Mouse (Mus musculus): ENCODE results near the gene Neurl1b. TPM values are rescaled to one million over a fixed set of nuclear protein-coding genes. Genes with fewer than 3 reads are reported as not detected.
A peak's percentile ranks its signal among the peaks of the same experiment; 100 is the strongest.

The Neurl1b gene
- polyA plus RNA-seq, 1 experiment from 2014 or later: 0.90 TPM

DNA sequence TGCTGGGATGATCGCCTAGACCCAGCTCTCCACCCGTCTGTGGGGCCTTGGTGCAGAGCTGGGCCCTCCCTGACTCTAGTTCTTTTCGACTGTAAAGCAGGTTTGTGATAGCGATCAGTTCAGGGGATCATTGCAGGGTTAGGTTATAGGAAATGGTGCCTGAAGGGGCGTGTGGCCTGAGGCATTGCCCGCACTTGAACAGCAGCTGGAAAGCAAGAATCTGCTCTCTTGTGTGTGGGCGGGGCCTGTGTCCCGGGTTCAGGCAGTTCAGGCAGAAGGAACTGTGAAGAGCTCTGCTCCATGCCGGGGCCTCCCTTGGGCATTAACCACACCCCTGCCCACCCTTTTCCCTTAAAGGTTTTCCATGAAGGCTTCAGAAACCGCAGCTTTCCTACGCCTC lies 18.7 kb downstream of the Neurl1b start:
- peaks cover 41% of the 10 kb centered on the region for H3K27me3 ChIP-seq
- ATAC-seq (ENCODE audit: insufficient number of reproducible peaks, low FRiP score, low TSS enrichment, low read depth): no peak

DNA sequence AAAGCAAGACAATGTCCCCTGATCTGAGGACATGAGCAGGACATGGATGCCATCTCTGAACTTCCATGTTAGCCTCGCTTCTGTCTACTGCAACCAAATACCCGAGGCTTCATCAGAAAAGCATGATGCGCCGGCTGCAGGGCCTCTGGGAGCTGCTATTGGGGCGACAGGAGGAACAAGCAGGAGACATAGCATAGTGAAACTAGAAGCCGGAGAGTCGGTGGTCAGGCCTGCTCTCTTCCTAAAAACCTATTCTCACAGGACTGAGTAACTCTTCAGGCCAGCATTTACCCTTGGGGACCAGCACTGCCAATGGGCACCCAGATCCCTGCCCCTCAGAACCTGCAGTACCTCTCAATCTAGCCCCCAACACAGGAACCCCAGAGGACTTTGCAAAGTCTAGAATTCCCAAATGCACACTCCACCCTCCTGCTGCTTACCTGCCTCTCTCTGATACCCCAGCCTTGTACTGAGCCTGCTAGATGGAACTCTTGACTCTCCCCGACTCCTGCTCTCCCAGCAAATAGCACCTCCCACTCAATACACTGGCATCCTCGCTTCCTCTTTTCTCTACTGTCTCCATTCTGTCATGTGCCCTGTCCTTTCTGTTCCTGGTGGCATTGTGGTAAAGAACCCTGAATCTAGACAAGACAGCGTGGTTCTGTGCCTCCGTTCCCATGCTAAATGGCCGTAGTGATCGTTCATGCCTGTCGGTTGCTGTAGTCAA lies 22.6 kb downstream of the Neurl1b start:
- Histone ChIP-seq H3K27ac (no peak overlapping the region), H3K4me1 (peaks cover 6% of the 10 kb centered on the region), H3K9ac (no peak overlapping the region), H3K4me2 (no peak overlapping the region), H3K36me3 (peaks cover 14% of the 10 kb centered on the region), H3K4me3 (no peak overlapping the region), H3K9me3 (no peaks in the 10 kb centered on the region), H3K27me3 (peaks cover 59% of the 10 kb centered on the region)
- 89% methylated on average over 14 of the region's 14 CpGs for WGBS
- no peak for ATAC-seq (ENCODE audit: insufficient number of reproducible peaks, low FRiP score, low TSS enrichment, low read depth)

More for the DNA sequence above, 18.7 kb downstream of the Neurl1b start:
- Histone ChIP-seq H3K9ac (no peak overlapping the region), H3K4me3 (no peak overlapping the region), H3K27ac (no peak overlapping the region), H3K4me1 (no peaks in the 10 kb centered on the region), H3K36me3 (0 out of 2 replicates have a peak, but pooled peaks cover 8% of the 10 kb centered on the region), H3K9me3 (no peaks in the 10 kb centered on the region), H3K4me2 (no peak overlapping the region)
- 50% methylated on average over 11 of the region's 11 CpGs for WGBS

DNA sequence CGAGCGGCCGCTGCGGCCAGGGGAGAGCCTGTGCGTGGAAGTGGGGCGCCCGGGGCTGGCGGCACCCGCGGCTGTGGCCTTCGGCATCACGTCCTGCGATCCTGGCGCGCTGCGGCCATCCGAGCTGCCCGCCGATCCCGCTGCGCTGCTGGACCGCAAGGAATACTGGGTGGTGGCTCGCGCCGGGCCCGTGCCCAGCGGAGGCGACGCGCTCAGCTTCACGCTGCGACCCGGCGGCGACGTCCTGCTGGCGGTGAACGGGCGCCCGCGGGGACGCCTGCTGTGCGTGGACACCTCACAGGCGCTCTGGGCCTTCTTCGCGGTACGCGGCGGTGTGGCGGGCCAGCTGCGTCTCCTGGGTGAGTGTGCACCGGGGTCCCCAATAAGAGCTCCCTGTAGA lies 24.4 kb downstream of the Neurl1b start:
- Histone ChIP-seq H3K4me1 (peaks cover 6% of the 10 kb centered on the region), H3K27me3 (peaks cover 59% of the 10 kb centered on the region), H3K4me2 (peak overlapping the region; percentile 70), H3K36me3 (peaks cover 13% of the 10 kb centered on the region), H3K9me3 (no peaks in the 10 kb centered on the region), H3K27ac (no peak overlapping the region), H3K4me3 (peak overlapping the region; percentile 39), H3K9ac (0 out of 2 replicates have a peak overlapping the region, but pooled peaks have one; percentile 14)
- ATAC-seq (ENCODE audit: insufficient number of reproducible peaks, low FRiP score, low TSS enrichment, low read depth): no peak
- WGBS: 12% methylated on average over 52 of the region's 52 CpGs

DNA sequence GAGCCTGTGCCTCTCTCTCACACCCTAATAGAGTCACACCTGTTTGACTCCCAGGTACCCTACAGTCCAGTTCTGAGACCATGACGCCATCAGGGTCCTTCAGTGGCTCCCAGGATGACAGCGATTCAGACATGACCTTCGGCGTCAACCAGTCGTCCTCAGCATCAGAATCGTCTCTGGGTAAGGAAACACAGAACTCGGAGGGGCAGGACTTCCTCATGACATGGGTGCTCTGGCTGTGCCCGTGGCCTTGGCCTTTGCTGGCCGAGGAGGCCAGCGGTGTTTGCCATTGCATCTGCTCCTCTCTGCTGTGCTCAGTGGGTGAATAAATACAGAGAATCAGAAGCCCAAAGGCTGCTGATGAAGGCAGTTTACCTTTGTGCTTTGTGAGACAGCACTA lies 26.4 kb downstream of the Neurl1b start:
- Histone ChIP-seq H3K27me3 (peaks cover 53% of the 10 kb centered on the region), H3K36me3 (peaks cover 10% of the 10 kb centered on the region), H3K9me3 (no peaks in the 10 kb centered on the region), H3K4me1 (peaks cover 6% of the 10 kb centered on the region), H3K9ac (no peak overlapping the region), H3K27ac (no peak overlapping the region), H3K4me3 (no peak overlapping the region), H3K4me2 (no peak overlapping the region)
- WGBS: 90% methylated on average over 10 of the region's 10 CpGs
- ATAC-seq (ENCODE audit: insufficient number of reproducible peaks, low FRiP score, low TSS enrichment, low read depth): no peak

DNA sequence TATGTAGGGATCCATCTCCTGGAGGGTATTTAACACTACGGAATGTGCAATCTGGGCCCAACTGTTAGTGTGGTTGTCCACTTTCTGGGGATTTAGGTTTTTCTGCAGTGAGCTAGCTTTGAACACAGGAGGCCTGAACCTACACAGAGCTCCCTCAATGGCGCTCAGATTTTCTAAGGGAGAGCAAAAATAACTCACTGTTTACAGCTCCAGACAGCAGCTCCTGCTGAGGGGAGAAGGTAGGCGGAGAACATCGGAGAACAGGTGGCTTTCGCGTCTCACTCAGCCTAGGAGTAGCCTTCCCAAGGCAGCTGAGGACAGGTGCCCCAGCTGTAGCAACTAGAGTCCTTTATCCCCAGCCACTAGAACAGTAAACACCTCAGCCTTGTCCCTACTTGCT lies 27.6 kb downstream of the Neurl1b start:
- H3K4me2 ChIP-seq: no peak overlapping the region
- peaks cover 6% of the 10 kb centered on the region for H3K4me1 ChIP-seq
- no peaks in the 10 kb centered on the region for H3K9me3 ChIP-seq
- no peak overlapping the region for H3K9ac ChIP-seq
- 82% methylated on average over 6 of the region's 6 CpGs for WGBS
- H3K4me3 ChIP-seq: no peak overlapping the region
- no peak for ATAC-seq (ENCODE audit: insufficient number of reproducible peaks, low FRiP score, low TSS enrichment, low read depth)
- H3K36me3 ChIP-seq: peaks cover 10% of the 10 kb centered on the region
- H3K27ac ChIP-seq: no peak overlapping the region
- peaks cover 43% of the 10 kb centered on the region for H3K27me3 ChIP-seq

DNA sequence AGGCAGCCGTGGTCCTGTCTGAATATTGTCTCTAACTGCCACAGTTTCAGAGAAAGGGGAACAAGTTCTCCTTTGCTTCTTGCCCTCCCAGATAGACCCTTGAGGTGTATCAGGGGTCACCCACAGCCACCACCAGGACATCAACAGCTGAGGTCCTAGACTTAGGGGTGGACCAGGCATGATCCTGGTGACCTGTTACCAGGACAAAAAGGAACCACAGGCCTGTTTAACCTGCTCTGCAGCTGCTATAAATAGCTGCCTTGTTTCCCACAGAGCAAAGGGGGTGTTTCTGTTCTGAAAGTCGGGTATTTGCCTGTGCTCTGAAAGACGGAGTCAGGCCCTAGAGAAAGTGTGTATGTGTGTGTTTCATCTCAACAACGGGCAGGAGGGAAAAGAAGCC lies 29.2 kb downstream of the Neurl1b start:
- no peak for ATAC-seq (ENCODE audit: insufficient number of reproducible peaks, low FRiP score, low TSS enrichment, low read depth)

DNA sequence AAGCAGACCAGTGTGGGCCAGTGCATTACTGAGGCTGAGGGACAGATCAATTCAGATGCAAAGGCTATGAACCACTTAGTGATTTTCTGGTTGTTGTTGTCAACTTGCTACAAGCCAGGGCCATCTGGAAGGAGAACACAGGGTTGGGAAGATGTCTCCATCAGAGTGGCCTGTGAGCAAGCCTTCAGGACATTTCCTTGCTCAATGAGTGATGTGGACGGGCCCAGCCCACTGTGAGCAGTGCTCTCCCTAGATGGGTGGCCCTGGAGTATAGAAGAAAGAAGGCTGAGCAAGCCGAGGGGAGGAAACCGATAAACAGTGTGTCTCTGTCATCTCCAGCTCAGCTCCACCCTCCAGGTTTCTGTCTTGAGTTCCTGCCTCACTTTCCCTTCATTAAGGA lies 34.8 kb downstream of the Neurl1b start:
- Histone ChIP-seq H3K27ac (no peak overlapping the region), H3K4me2 (no peak overlapping the region), H3K4me1 (peaks cover 9% of the 10 kb centered on the region), H3K27me3 (no peaks in the 10 kb centered on the region), H3K9ac (no peak overlapping the region), H3K36me3 (no peaks in the 10 kb centered on the region), H3K4me3 (no peak overlapping the region), H3K9me3 (no peaks in the 10 kb centered on the region)
- no peak for ATAC-seq (ENCODE audit: insufficient number of reproducible peaks, low FRiP score, low TSS enrichment, low read depth)
- WGBS: 57% methylated on average over 3 of the region's 3 CpGs

More for the DNA sequence above, 29.2 kb downstream of the Neurl1b start:
- no peaks in the 10 kb centered on the region for H3K9me3 ChIP-seq
- H3K9ac ChIP-seq: no peak overlapping the region
- peaks cover 10% of the 10 kb centered on the region for H3K36me3 ChIP-seq
- H3K4me2 ChIP-seq: no peak overlapping the region
- no peak overlapping the region for H3K4me3 ChIP-seq
- H3K4me1 ChIP-seq: peaks cover 3% of the 10 kb centered on the region
- no peak overlapping the region for H3K27ac ChIP-seq
- H3K27me3 ChIP-seq: peaks cover 26% of the 10 kb centered on the region
- 54% methylated on average over 4 of the region's 4 CpGs for WGBS

DNA sequence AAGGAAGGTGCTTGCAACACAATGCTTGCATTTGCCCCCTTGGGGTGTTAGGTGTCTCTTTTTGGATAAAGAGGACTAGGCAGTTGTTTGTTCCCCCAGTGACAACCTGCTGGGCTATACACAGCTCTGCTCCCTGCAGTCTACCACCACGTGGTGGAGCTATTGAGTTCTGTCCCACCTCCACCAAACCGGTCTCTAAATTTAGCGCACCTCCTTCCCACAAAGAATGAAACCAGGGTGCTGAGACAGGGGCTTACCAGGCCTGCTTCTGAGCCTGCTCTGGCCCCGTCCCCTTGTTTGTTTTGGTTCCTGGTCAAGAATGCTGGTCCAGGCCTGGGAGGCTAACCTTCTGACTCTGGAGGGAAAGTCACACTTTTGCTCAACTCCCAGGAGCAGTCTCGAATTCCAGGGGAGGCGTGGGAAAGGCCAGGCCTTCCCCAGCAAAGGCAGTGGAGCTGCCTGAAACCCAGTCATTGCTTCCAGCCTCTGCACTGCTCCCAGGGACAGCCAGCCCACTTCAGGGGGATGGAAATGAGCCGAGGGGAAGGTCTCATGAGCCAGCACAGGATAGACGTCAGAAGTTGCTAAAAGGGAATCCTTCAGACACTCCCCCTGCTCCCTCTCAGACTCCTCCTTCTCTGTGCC lies 37.1 kb downstream of the Neurl1b start:
- peaks cover 9% of the 10 kb centered on the region for H3K4me1 ChIP-seq
- 0 out of 2 replicates have a peak, but pooled peaks have one; percentile 50 for ATAC-seq (ENCODE audit: insufficient number of reproducible peaks, low FRiP score, low TSS enrichment, low read depth)
- H3K36me3 ChIP-seq: no peaks in the 10 kb centered on the region
- no peak overlapping the region for H3K4me3 ChIP-seq
- H3K9ac ChIP-seq: no peak overlapping the region
- WGBS: 24% methylated on average over 8 of the region's 8 CpGs
- no peaks in the 10 kb centered on the region for H3K27me3 ChIP-seq
- peak overlapping the region; percentile 58 for H3K27ac ChIP-seq
- H3K4me2 ChIP-seq: no peak overlapping the region
- H3K9me3 ChIP-seq: no peaks in the 10 kb centered on the region

DNA sequence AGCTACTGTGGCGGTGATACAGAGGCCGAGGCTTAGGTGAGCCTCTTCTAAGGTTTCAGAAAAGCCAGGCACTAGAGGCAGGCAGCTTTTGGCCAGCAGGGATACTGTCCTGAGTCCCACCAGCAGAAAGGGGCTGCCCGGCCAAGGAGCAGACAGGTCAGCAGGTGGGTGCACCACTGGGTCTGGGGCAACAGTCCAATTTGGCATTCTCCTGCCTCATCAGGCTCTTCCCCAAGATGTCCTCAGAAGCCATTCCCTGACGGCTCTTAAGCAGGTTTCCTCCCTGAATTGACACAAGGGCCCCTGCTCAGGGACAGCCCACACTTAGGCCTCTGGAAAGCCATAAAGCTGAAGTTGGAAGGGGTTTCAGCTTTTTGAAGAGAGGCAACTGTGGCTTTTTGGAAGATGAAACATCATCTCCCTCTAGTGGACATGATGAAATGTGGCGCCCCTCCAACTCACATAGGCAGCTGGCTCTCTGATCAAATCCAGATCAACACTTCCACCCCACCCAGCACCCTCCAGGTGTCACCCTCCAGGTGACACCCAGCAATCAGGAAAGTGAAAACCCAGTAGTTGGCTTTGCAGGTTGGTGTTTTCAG lies 37.8 kb downstream of the Neurl1b start:
- ATAC-seq (ENCODE audit: insufficient number of reproducible peaks, low FRiP score, low TSS enrichment, low read depth): no peak
- 52% methylated on average over 5 of the region's 5 CpGs for WGBS
- Histone ChIP-seq H3K4me2 (no peak overlapping the region), H3K4me3 (no peak overlapping the region), H3K9me3 (no peaks in the 10 kb centered on the region), H3K36me3 (no peaks in the 10 kb centered on the region), H3K27me3 (no peaks in the 10 kb centered on the region), H3K9ac (no peak overlapping the region), H3K4me1 (peaks cover 9% of the 10 kb centered on the region), H3K27ac (peak overlapping the region; percentile 58; the same call in 1 of the 2 replicates)

DNA sequence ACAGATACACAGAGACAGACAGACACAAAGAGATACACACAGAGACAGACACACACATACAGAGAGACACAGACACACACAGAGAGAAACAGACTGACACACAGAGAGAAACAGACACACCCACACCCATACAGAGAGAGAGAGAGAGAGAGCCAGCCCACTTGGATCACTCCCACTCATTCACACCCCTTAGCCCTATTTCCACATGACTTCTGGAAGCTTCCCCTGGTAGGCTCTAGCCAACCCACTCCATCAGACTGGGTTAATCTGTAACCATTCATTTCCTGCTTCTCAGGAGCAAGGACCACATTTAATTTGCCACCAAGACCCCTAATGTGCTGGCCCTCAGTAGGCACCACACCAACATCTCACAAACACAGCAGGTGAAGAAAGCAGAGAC lies 42.9 kb downstream of the Neurl1b start:
- Histone ChIP-seq H3K4me1 (no peaks in the 10 kb centered on the region), H3K4me2 (no peak overlapping the region), H3K27ac (no peak overlapping the region), H3K4me3 (no peak overlapping the region), H3K27me3 (no peaks in the 10 kb centered on the region), H3K9ac (no peak overlapping the region), H3K9me3 (no peaks in the 10 kb centered on the region), H3K36me3 (no peaks in the 10 kb centered on the region)
- ATAC-seq (ENCODE audit: insufficient number of reproducible peaks, low FRiP score, low TSS enrichment, low read depth): no peak

DNA sequence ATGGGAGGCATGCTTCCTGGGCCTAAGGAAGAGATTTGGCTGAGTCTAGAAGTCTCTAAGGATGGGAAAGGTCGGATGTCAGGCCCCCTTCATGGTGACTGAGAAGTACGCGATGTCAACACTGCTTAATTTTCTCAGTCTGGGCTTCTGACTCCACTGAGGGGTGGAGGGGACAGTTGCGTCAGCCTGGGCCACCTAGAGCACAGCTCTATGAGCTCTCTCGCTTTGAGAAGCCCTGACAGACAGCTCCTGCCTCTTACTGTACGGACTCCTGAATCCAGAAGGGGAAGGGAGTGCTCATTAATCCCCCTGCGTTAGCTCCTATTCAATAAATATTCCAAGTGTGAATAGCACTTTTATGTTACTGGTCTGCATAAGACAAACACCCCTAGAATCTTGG lies 43.4 kb downstream of the Neurl1b start:
- Histone ChIP-seq H3K4me1 (no peaks in the 10 kb centered on the region), H3K27me3 (no peaks in the 10 kb centered on the region), H3K27ac (no peak overlapping the region), H3K4me3 (no peak overlapping the region), H3K4me2 (no peak overlapping the region), H3K9ac (no peak overlapping the region), H3K36me3 (no peaks in the 10 kb centered on the region), H3K9me3 (no peaks in the 10 kb centered on the region)
- no peak for ATAC-seq (ENCODE audit: insufficient number of reproducible peaks, low FRiP score, low TSS enrichment, low read depth)
- 62% methylated on average over 7 of the region's 7 CpGs for WGBS

DNA sequence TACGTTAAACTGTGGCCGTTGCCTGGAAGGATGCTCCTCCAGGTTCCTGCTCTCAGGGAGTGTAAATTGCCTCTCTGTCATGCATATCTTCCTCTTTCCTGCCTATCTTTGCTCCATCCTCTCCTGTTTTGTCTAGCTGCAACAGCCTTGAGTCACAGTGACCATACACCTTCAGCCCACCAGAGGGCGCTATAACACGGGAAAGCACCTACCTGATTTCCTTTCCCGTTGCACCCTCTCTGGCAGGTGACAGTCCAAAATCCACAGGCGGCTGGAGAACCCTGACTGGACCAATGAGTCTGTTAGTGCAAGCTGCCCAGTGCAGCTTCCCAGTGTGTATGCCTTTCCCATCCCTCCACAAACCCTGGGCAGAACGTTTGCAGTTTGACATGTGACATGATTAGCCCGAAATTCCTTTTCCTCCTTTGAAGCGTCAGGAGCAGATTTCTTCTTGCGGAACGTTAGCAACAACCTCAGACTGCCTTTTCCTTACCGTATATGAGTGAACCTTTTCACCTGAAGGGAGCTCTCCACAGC lies 48.1 kb downstream of the Neurl1b start:
- 28% methylated on average over 12 of the region's 12 CpGs for WGBS
- Histone ChIP-seq H3K27ac (no peak overlapping the region), H3K36me3 (no peaks in the 10 kb centered on the region), H3K27me3 (no peaks in the 10 kb centered on the region), H3K4me1 (peaks cover 3% of the 10 kb centered on the region; the same call in 1 of the 2 replicates), H3K4me2 (no peak overlapping the region), H3K9ac (no peak overlapping the region), H3K9me3 (no peaks in the 10 kb centered on the region), H3K4me3 (no peak overlapping the region)
- no peak for ATAC-seq (ENCODE audit: insufficient number of reproducible peaks, low FRiP score, low TSS enrichment, low read depth)
